Mouse (Mus musculus) subcutaneous adipose tissue, adult 2 months (tissue): Measurements from ENCODE around the gene Gm17374. TPM values are rescaled to one million over a fixed set of nuclear protein-coding genes. Genes with fewer than 3 reads are reported as not detected.

Experiments used
- polyA plus RNA-seq: library from polyadenylated mRNA; depleted of rRNA; stranded (reverse); fragments of >200 nt; gene quantifications from 2 replicates; pipeline ENCODE4 v1.2.3, GENCODE M21; 2012; ENCODE audit warnings: low replicate concordance; rRNA removed

Gene Gm17374
- not detected in 2 replicates for polyA plus RNA-seq

GRCm38 (mm10) chr2:140151743-140152142, at the start of gene Gm17374:
Gene Gm17374 (plus strand): TSS chr2:140152043.

DNA sequence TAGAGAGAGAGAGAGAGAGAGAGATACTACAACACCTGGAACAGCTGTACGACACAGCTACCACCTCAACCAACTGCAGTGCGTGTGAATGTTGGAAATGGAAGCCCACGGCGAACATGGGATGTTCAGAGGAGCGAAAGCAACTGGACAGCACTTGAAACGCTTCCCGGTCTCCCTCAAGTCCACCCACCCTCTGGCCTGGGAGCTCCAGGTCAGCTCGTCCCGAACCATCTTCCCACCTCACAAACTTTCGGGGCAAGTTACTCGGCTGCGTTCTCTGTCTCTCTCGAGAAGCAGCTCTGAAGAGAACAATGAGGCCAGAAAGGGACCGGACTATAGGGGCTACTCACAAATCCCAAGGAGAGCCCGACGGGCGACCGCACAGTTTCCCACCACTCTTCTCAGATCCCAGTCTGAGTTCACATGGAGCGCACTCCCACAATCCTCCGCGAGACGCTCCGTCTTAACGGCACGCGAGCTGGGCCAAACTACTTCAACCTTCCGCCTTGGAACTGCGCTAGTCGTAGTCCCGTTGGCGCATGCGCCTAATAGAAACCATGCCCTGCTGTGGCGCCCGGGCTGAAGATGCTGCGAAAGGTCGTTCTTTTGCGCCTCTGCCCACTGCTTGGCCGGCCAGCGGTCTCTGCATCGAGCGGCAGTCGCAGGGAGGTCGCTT, 18.4 kb downstream of the Gm17374 start, which contains the start of the genes Esf1 and Ndufaf5:
Esf1 (minus strand) TSS at position 438 of the 676 bp plus-strand sequence.
Ndufaf5 (plus strand) TSS at position 523 of the 676 bp plus-strand sequence.

Other genes with a start within 250 kb of the Gm17374 start
- 2.8 and 4.1 TPM in 2 replicates for gene Tasp1, start 85.2 kb upstream of the Gm17374 start, polyA plus RNA-seq
- gene Esf1, start 18.5 kb downstream of the Gm17374 start, polyA plus RNA-seq = 0.73 and 1.4 TPM in 2 replicates
- 5.4 TPM in 2 replicates for gene Ndufaf5, start 18.6 kb downstream of the Gm17374 start, polyA plus RNA-seq
- not detected in 2 replicates for gene Sel1l2, start 237.7 kb downstream of the Gm17374 start, polyA plus RNA-seq
- gene Macrod2, start 243.3 kb downstream of the Gm17374 start, polyA plus RNA-seq = 2.1 and 3.5 TPM in 2 replicates